Mouse (Mus musculus) embryo, embryonic 11.5 days (tissue): ENCODE results near the gene Sept9.
"Not testable (repeated sequence)": the region's sequence is repeated elsewhere in the genome, so short reads cannot be mapped to it uniquely, and the experiment has no call there.

Experiments used
- DNase-seq: peaks from one replicate; pipeline ENCODE4 v3.0.0-alpha.2; 2012; ENCODE audit warnings: low read depth, low spot score

Sept9 gene

GRCm38 (mm10) chr11:117325468-117326139 lies 126.1 kb downstream of the Sept9 start:
- no peak for DNase-seq

- DNase-seq = no peak
Measured at GRCm38 (mm10) chr11:117326140-117326725, 126.8 kb downstream of the Sept9 start.

- no peak for DNase-seq
Measured at GRCm38 (mm10) chr11:117326867-117327600, 127.6 kb downstream of the Sept9 start.

- no peak for DNase-seq
Measured at GRCm38 (mm10) chr11:117327633-117328032, 128.2 kb downstream of the Sept9 start.

- DNase-seq = no peak
Measured at GRCm38 (mm10) chr11:117330076-117330950, 130.9 kb downstream of the Sept9 start.

GRCm38 (mm10) chr11:117330951-117331254 lies 131.4 kb downstream of the Sept9 start:
- DNase-seq = no peak

GRCm38 (mm10) chr11:117331361-117332241 lies 132.1 kb downstream of the Sept9 start:
- no peak for DNase-seq

- DNase-seq = peak; percentile 79
Measured at GRCm38 (mm10) chr11:117332242-117333149, 133.0 kb downstream of the Sept9 start.

GRCm38 (mm10) chr11:117333150-117333715 lies 133.8 kb downstream of the Sept9 start:
- no peak for DNase-seq

GRCm38 (mm10) chr11:117334101-117334500 lies 134.6 kb downstream of the Sept9 start:
- no peak for DNase-seq

GRCm38 (mm10) chr11:117335146-117335545 lies 135.7 kb downstream of the Sept9 start:
- DNase-seq = no peak

- DNase-seq = no peak
Measured at GRCm38 (mm10) chr11:117336081-117336788, 136.8 kb downstream of the Sept9 start.

- no peak for DNase-seq
Measured at GRCm38 (mm10) chr11:117337749-117338148, 138.3 kb downstream of the Sept9 start.

- DNase-seq = no peak
Measured at GRCm38 (mm10) chr11:117338503-117338902, 139.0 kb downstream of the Sept9 start.

GRCm38 (mm10) chr11:117339050-117339449 lies 139.6 kb downstream of the Sept9 start:
- DNase-seq = no peak

- no peak for DNase-seq
Measured at GRCm38 (mm10) chr11:117341218-117341617, 141.8 kb downstream of the Sept9 start.

GRCm38 (mm10) chr11:117342076-117342475 lies 142.6 kb downstream of the Sept9 start:
- no peak for DNase-seq

- DNase-seq = not testable (repeated sequence)
Measured at GRCm38 (mm10) chr11:117342490-117342889, 143.0 kb downstream of the Sept9 start.

- DNase-seq = no peak
Measured at GRCm38 (mm10) chr11:117343800-117344199, 144.3 kb downstream of the Sept9 start.
